Mouse (Mus musculus): ENCODE data around the gene Hnrnpm.
A peak's percentile ranks its signal among the peaks of the same experiment; 100 is the strongest.
"Not testable (repeated sequence)": the region's sequence is repeated elsewhere in the genome, so short reads cannot be mapped to it uniquely, and the experiment has no call there.

Gene Hnrnpm

DNA sequence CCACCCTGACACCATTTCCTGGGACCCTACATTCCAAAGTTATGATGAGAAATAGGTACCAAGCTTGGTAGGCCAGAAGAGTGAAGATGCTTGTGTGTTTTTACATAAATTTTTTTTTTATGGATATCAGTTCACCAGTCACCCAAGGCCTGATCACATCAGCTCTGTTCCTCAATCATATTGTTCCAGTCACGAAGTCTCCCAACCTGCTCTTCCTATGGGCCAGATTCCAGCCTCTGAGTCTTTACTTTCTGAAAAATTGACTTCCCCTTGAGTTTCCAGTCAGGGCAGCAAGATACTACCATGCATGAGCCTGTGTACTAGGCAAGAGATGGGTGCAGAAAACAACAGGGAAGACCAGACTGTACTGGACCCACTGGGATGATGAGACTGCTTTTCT, at the start of gene Hnrnpm:
Gene Hnrnpm (minus strand): TSS at position 101 of the 400 bp plus-strand sequence.
- DNase-seq = no peak

DNA sequence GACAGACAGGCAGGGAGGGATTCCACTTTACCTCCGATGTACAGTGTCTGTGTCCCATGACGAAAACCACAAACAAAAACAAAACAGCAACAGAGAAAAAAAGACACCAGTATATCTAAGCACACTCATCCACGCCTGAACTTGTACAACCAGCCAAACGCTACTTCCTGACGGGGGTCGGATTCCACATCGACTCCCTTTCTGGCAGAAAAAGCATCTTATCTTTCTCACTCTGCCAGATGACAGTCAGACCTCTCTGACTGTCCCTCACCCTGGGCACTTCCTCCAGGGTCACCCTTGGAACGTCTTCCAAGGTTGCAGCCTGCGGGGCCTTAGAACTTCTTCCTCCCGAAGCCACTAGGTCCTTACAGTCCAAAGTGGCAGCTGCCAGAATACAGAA, 46.9 kb upstream of the Hnrnpm start:
- DNase-seq = not testable (repeated sequence)

DNA sequence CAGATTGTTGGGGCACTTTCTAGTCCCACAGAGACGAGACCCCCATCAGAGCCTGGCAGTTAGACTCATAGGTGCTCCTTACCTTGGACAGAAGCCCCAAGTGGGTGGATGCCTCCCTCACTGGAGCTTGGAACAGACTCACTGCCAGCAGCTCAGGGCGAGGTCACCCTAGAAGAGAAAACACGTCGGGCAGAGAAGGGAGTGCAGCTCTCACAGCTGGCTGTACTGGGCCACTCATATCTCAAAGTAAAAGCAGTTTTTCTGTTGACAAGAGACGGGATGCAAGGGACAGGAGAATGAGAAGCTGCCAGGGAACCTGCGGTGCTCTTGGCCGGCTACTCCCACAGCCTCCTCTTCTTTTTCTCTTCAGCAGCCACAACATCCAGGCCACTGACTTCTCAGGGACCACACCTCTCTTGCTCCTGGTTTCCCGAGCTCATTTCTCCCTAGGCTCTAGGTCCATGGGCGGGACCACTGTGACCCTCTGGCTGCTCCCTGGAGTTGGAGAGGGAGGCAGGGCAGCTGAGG, 46.0 kb upstream of the Hnrnpm start:
- not testable (repeated sequence) for DNase-seq

- no peak for DNase-seq
Observed at GRCm38 (mm10) chr17:33729215-33729614, 42.6 kb upstream of the Hnrnpm start.

DNA sequence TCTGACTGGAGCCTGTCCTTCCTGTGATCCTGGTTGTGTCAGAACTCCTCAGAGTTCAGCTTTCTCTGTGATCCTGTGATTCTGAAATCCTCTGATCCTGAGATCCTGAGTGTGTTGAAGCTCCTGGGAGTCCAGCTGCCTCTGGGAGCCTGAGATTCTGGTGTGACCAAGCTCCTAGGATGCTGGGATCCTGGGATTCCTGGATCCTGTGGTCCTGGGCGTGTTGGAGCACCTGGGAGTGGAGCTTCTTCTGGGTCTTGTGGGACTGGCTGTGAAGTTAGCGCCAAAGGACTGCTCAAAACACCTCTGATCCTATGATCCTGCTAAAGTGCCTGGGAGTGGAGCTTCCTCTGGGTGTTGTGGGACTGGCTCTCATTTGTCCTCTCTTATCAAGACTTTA, 41.7 kb upstream of the Hnrnpm start:
- DNase-seq = no peak

DNA sequence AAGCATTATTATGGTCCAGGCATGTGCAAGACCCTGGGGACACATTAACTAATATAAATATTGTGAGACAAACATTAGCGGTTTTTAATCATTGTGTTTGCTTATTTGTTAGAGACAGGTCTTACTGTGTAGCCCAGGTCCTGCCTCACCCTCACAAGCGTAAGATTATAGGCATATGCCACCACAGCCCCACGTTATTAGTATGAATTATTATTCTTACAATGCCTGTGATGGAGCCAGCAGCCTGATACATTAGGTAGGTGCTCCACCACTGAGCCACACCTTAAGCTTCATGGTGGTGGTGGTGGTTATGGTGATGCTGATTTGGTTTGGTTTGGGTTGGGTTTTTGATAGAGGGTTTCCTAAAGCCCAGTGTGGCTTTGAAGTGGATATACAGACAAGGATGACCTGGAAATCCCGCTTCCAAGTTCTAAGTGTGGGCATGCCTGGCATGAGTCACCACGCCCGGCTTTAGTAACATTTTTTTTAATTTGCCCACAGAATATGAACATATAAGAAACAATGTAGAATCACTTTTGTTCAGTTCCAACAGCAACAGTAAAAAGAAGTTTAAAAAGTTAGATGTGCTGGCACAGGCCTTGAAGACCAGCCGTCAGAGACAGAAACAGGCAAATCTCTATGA, 33.2 kb upstream of the Hnrnpm start:
- DNase-seq = no peak

DNA sequence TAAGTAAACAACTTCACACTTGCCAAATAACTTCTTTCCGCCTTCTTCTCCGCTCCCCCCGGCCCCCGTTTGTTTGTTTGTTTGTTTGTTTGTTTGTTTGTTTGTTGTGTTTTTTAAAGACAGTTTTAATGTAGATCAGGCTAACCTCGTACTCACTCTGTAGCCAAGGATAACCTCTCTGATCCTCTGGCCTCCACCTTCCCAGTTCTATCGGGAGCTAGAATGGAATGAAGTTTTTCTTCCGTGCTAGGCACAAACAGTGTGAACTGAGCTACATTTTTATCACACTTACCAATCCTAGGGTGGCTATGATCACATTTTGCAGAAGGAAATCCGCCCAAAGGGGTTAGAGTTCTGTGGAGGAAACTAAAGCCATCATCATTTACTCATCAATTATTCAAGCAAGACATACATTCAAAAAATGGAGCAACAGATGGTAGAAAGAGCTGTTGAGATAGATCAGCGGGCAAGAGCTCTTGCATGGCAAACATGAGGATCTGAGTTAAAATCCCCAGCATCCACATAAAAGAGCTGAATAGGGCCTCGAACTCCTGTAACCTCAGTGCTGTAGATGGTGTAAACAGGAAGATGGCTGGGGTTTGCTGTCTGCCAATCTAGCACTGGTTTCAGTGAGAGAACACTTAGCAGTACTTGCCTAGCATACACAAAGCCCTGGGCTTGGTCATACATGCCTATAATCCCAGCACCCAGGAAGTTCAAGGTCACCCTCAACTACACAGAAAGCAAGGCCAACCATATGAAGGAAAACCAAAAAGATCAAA, 32.5 kb upstream of the Hnrnpm start:
- DNase-seq = no peak

DNA sequence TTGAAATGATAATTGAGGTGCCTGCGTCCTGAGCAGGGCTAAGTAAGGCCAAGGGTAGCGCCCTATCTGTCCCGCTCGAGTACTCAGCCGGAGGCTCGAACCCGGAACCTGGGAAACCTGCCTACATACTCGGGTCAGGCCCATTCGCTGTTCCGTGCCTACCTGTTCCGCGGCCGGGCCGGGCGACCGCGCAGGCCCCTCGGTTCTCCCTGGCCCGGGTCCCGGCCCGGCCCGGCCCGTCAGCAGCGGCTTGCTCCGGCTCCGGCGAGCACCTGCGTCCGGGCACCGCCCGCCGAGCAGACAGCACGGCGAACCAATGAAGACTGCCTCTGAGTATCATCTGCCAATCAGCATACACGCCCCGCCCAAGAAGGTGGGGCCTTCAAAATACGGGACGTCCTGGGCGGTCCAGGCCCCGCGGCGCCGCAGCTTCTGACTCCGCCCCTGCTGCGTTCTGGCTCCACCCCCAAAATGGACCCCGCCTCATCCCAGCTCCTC, 31.8 kb upstream of the Hnrnpm start, which contains the start of gene March2:
Gene March2 (minus strand): TSS at position 287 of the 498 bp plus-strand sequence.
- DNase-seq = peak; percentile 96

- DNase-seq = no peak
Observed at GRCm38 (mm10) chr17:33717982-33718381, 31.3 kb upstream of the Hnrnpm start.

GRCm38 (mm10) chr17:33717246-33717645, 30.6 kb upstream of the Hnrnpm start:
- DNase-seq = no peak

DNA sequence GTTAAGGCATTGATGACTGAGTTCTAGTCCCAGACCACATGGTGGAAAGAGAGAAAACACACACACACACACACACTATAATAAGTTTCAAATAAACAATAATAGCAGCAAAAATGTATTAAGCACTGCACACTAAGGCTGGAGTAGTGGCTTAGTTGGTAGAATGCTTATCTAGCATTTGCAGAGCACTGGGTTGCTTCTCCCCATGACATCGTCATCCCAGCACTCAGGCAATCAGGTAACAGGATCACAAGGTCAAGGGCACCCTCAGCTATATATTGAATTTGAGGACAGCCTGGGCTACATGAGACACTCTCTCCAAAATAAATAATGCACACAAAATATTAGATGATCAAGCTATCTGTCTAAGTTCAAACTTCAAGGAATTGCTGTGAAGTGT, 28.1 kb upstream of the Hnrnpm start:
- no peak for DNase-seq

DNA sequence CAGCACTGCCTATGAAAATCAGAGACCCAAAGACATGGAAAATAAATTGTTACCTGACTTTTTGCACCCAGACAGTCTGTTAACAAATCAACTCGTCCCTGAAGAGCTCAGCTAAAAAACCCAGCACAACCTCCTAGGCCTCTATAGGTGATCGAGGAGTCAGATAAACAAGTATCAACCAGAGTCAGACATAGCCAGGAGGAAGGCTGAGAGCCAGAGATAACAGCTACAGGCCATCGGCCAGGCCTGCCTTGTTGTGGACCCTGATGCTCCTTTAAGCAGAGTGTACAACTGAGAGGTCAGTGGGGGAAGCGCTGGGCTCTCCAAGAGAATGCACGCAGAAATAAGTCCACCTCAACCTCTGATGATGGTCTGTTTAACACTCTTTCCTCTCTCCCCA, 26.6 kb upstream of the Hnrnpm start:
- no peak for DNase-seq

DNA sequence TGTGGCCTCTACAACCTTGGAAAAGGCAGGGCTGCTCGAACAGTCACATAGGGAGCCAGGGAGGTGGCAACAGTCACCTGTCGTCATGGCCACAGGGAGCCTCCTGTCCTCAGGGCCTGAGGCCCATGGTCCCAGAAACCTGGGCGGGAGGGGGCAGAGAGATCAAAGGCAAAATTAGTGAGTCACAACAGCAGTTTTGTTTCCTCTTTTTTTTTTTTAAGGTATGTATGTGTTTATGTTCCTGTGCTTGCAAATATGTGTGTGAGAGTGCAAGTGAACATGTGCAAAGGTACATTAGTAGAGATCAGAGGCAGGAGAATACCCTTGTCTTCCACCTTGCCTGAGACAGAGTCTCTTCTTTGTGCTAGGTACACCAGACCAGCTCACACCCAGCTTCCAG, 23.2 kb upstream of the Hnrnpm start:
- DNase-seq = no peak

DNA sequence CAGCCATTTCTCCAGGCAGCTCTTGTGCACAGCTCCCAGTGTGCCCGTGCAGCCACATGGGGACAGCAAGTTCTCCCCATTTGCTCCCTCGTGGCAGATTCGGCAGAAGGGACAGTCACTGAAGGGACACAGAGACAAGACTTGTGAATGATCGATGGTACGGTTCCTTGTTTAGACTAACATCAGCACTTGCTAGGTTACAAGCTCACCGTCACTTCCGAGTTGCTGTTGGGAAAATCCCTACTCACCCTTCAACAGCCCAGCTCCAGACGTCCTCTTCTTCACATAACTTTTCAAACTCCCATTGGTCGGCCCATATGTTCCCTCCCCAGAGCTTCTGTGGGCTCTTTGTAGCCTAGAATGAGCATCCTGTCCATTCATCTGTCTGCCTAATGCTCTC, 16.4 kb upstream of the Hnrnpm start:
- no peak for DNase-seq

- DNase-seq = no peak
Observed at GRCm38 (mm10) chr17:33702178-33702577, 15.5 kb upstream of the Hnrnpm start.

GRCm38 (mm10) chr17:33695471-33695870, 8.8 kb upstream of the Hnrnpm start:
- no peak for DNase-seq

DNA sequence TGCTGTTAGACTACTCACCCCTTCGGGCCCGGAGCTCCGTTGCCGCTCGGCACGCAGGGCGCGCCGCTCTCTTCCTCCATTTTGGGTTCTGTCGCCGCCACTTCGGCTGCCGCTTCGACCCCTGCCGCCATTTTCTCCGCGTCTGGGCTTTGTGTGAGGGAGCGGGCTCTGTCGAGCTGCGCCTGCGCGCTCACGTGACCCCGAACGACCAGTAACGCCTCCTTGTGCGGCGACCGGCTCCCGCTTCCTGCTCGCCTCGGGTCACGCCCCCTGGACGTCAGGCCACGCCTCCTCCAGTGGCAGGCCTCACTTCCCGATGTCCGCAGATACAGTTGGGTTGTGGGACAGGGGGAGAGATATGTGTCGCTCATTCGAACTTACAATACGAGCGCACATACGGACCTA, 1.4 kb downstream of the Hnrnpm start:
- DNase-seq = peak; percentile 94

DNA sequence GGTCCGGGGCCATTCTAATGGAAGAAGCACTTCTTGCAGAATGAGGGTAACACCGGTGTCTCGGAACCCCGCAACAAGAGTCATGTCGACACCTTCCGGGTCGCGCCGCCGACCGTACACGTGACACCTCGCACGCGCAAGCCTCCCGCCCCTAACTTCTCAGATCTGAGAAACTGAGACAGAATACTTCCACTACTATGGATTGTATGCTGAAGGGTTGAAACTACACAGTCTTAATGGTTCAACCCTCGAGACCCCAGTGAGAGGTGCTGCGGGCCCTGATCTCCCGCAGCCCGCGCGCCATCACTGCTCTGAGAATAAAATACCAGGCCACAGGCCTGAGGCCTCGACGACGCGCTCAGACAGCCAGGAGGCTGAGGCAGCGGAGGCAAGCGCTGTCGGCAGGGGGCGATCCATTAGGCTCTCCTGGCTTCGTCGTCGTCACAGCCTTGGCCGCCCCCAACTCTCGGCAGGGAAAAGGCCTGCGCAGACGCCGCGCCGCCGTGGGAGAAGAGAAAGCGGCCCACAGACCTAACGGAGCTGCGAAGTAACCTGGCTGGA, 1.9 kb downstream of the Hnrnpm start:
- DNase-seq = peak; percentile 40

GRCm38 (mm10) chr17:33681767-33682166, 4.9 kb downstream of the Hnrnpm start:
- no peak for DNase-seq

GRCm38 (mm10) chr17:33678771-33679170, 7.9 kb downstream of the Hnrnpm start:
- no peak for DNase-seq

GRCm38 (mm10) chr17:33676086-33676485, 10.6 kb downstream of the Hnrnpm start:
- DNase-seq = no peak

DNA sequence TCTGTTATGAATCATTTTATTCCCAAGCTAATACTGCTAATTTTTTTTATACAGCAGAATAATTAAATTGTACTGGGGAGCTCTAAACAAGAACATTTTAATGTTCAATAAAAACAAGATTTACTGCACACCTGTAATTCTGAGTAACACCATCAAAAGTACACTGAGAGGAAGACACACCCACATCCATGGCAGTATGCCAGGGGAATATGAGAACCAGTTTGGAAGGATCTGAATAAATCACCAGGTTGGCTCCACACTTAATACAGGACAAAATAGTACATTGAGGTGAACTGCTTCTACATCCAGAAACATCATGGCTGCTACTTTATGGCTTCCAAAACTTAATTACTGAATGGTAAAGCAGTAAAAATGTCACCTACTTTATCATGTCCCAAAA, 11.2 kb downstream of the Hnrnpm start:
- DNase-seq = no peak

- DNase-seq = no peak
Observed at GRCm38 (mm10) chr17:33673837-33674236, 12.8 kb downstream of the Hnrnpm start.

GRCm38 (mm10) chr17:33669681-33670080, 17.0 kb downstream of the Hnrnpm start:
- no peak for DNase-seq

All from cerebellum, adult 8-10 months (tissue).